Mouse (Mus musculus) heart, embryonic 14.5 days (tissue): ENCODE results near the gene Gps1. TPM values are rescaled to one million over a fixed set of nuclear protein-coding genes. Genes with fewer than 3 reads are reported as not detected.
"Not testable (repeated sequence)": the region's sequence is repeated elsewhere in the genome, so short reads cannot be mapped to it uniquely, and the experiment has no call there.

Experiments used
- ATAC-seq: fragments of 200-750 bp; cut with Nextera tagmentation; 2 replicates; pipeline ENCODE4 v1.8.0; 2017; ENCODE audit warnings: low read depth, moderate TSS enrichment; ENCODE audit not compliant: insufficient number of reproducible peaks, insufficient read depth, low FRiP score
- H3K27ac ChIP-seq, 2 experiments: fragments of 200-500 bp in 1 of 2; fragments of 300-500 bp in 1 of 2; sonication (generic) in 1 of 2; replicated peaks in 1 of 2; 2 replicates each; pipeline ENCODE4 v1.5.1; 2012 to 2014; ENCODE audit warnings: low read depth in 2 of 2, low read length in 2 of 2, control low read depth in 1 of 2, mild to moderate bottlenecking in 1 of 2, mixed read lengths in 1 of 2; ENCODE audit not compliant: control insufficient read depth in 1 of 2, insufficient read depth in 1 of 2
- H3K27me3 ChIP-seq: fragments of 300-500 bp; sonication (generic); 2 replicates; pipeline ENCODE4 v1.6.1; 2014; ENCODE audit warnings: mild to moderate bottlenecking, low read length, control low read depth; ENCODE audit not compliant: control insufficient read depth, insufficient read depth
- H3K36me3 ChIP-seq: fragments of 300-500 bp; sonication (generic); 2 replicates; pipeline ENCODE4 v1.6.1; 2014; ENCODE audit warnings: mild to moderate bottlenecking, control low read depth, low read length, mixed read lengths; ENCODE audit not compliant: control insufficient read depth, insufficient read depth
- H3K4me1 ChIP-seq, 2 experiments: fragments of 200-500 bp in 1 of 2; fragments of 300-500 bp in 1 of 2; sonication (generic) in 1 of 2; 2 replicates each; pipeline ENCODE4 v1.6.1; 2012 to 2014; ENCODE audit warnings: low read length in 2 of 2, control low read depth in 1 of 2, mixed read lengths in 1 of 2; ENCODE audit not compliant: control insufficient read depth in 2 of 2, insufficient read depth in 2 of 2
- H3K4me2 ChIP-seq: fragments of 300-500 bp; sonication (generic); 2 replicates; pipeline ENCODE4 v1.6.1; 2014; ENCODE audit warnings: mild to moderate bottlenecking, low read length
- H3K4me3 ChIP-seq, 2 experiments: fragments of 200-500 bp in 1 of 2; fragments of 300-500 bp in 1 of 2; sonication (generic) in 1 of 2; 2 replicates each; pipeline ENCODE4 v1.5.1; 2012 to 2014; ENCODE audit warnings: low read length in 2 of 2, mild to moderate bottlenecking in 2 of 2, control low read depth in 1 of 2, low read depth in 1 of 2, moderate library complexity in 1 of 2; ENCODE audit not compliant: control insufficient read depth in 1 of 2, insufficient read depth in 1 of 2
- H3K9ac ChIP-seq: fragments of 300-500 bp; sonication (generic); 2 replicates; pipeline ENCODE4 v1.6.1; 2014; ENCODE audit warnings: mild to moderate bottlenecking, low read length
- H3K9me3 ChIP-seq: fragments of 300-500 bp; sonication (generic); 2 replicates; pipeline ENCODE4 v1.6.1; 2016; ENCODE audit warnings: low read length, control low read depth; ENCODE audit not compliant: control insufficient read depth
- WGBS: fragments of 180-500 bp; shearing (Covaris S2); extraction: QIAGEN DNeasy Blood & Tissue Kit; methylation state at CpG from one replicate; pipeline ENCODE4 v1.1.7; 2014; 5-methylcytosine and 5-hydroxymethylcytosine counted together
- polyA plus RNA-seq: library from polyadenylated mRNA; unstranded; fragments of >200 nt; fragmentation: Nextera tagmentation; extraction: Ambion mirVana; gene quantifications from 2 replicates; pipeline ENCODE4 v1.2.1, GENCODE M21; 2014

The Gps1 gene
- polyA plus RNA-seq, 1 experiment from 2014 or later = 151 TPM

- ATAC-seq = no peak
- Histone ChIP-seq H3K27ac (no peak overlapping the region), H3K4me3 (no peak overlapping the region), H3K4me1 (peaks cover 17 to 22% of the 10 kb centered on the region in 2 experiments), H3K36me3 (no peaks in the 10 kb centered on the region), H3K4me2 (no peak overlapping the region), H3K27me3 (no peaks in the 10 kb centered on the region), H3K9ac (no peak overlapping the region), H3K9me3 (no peaks in the 10 kb centered on the region)
- 84% methylated on average over 10 of the region's 10 CpGs for WGBS
These were observed 45.9 kb downstream of the Gps1 start for GRCm38 (mm10) chr11:120829757-120830532.

GRCm38 (mm10) chr11:120830686-120831085, 46.6 kb downstream of the Gps1 start:
- no peaks in the 10 kb centered on the region for H3K36me3 ChIP-seq
- H3K4me1 ChIP-seq = peaks cover 10 to 15% of the 10 kb centered on the region in 2 experiments
- H3K4me3 ChIP-seq = no peak overlapping the region
- H3K9ac ChIP-seq = no peak overlapping the region
- WGBS = 82% methylated on average over 12 of the region's 12 CpGs
- H3K27me3 ChIP-seq = no peaks in the 10 kb centered on the region
- no peak overlapping the region for H3K4me2 ChIP-seq
- ATAC-seq = no peak
- no peaks in the 10 kb centered on the region for H3K9me3 ChIP-seq
- no peak overlapping the region for H3K27ac ChIP-seq

- Histone ChIP-seq H3K4me2 (no peak overlapping the region), H3K36me3 (no peaks in the 10 kb centered on the region), H3K27ac (no peak overlapping the region), H3K4me3 (no peak overlapping the region), H3K27me3 (no peaks in the 10 kb centered on the region), H3K9ac (no peak overlapping the region), H3K9me3 (no peaks in the 10 kb centered on the region), H3K4me1 (peaks cover 10 to 14% of the 10 kb centered on the region in 2 experiments)
- WGBS = 86% methylated on average over 3 of the region's 3 CpGs
- ATAC-seq = no peak
These were observed 47.8 kb downstream of the Gps1 start for GRCm38 (mm10) chr11:120831659-120832440.

- H3K9ac ChIP-seq, H3K36me3 ChIP-seq, H3K9me3 ChIP-seq, ATAC-seq, H3K27me3 ChIP-seq, H3K4me2 ChIP-seq, H3K4me3 ChIP-seq: not testable (repeated sequence)
- 90% methylated on average over 5 of the region's 5 CpGs for WGBS
- Histone ChIP-seq H3K4me1 (peaks cover 10 to 14% of the 10 kb centered on the region in 2 experiments), H3K27ac (peak overlapping the region in 1 of 2 experiments; percentile 21; a peak in 1 of 4 replicates)
These were observed 48.9 kb downstream of the Gps1 start for GRCm38 (mm10) chr11:120832962-120833361.

- 26% methylated on average over 8 of the region's 8 CpGs for WGBS
- no peaks in the 10 kb centered on the region for H3K27me3 ChIP-seq
- no peak for ATAC-seq
These were observed 49.6 kb downstream of the Gps1 start for GRCm38 (mm10) chr11:120833555-120834280.

More at GRCm38 (mm10) chr11:120833555-120834280, 49.6 kb downstream of the Gps1 start:
- Histone ChIP-seq H3K4me2 (no peak overlapping the region), H3K9ac (0 out of 2 replicates have a peak overlapping the region, but pooled peaks have one; percentile 1), H3K36me3 (no peaks in the 10 kb centered on the region), H3K27ac (peak overlapping the region; percentile 21 to 25; a peak in 3 of 4 replicates), H3K4me3 (no peak overlapping the region), H3K4me1 (peaks cover 10 to 21% of the 10 kb centered on the region in 2 experiments), H3K9me3 (no peaks in the 10 kb centered on the region)

Other genes starting within 250 kb of the Gps1 start
- gene Mcrip1, start 234.5 kb upstream of the Gps1 start, polyA plus RNA-seq = 153 and 158 TPM in 2 replicates
- not detected in 2 replicates for gene Ppp1r27, start 233.1 kb upstream of the Gps1 start, polyA plus RNA-seq
- 431 and 451 TPM in 2 replicates for gene P4hb, start 211.0 kb upstream of the Gps1 start, polyA plus RNA-seq
- 360 and 367 TPM in 2 replicates for gene Arhgdia, start 202.6 kb upstream of the Gps1 start, polyA plus RNA-seq
- 251 and 254 TPM in 2 replicates for gene Alyref, start 185.9 kb upstream of the Gps1 start, polyA plus RNA-seq
- 223 and 251 TPM in 2 replicates for gene Anapc11, start 185.9 kb upstream of the Gps1 start, polyA plus RNA-seq
- 17.5 and 18.9 TPM in 2 replicates for gene Npb, start 175.8 kb upstream of the Gps1 start, polyA plus RNA-seq
- gene Pcyt2, start 166.3 kb upstream of the Gps1 start, polyA plus RNA-seq = 72.0 and 73.2 TPM in 2 replicates
- 17.6 and 18.5 TPM in 2 replicates for gene Sirt7, start 159.0 kb upstream of the Gps1 start, polyA plus RNA-seq
- gene Mafg, start 150.7 kb upstream of the Gps1 start, polyA plus RNA-seq = 16.6 and 18.1 TPM in 2 replicates
- 17.1 and 22.3 TPM in 2 replicates for gene Pycr1, start 140.5 kb upstream of the Gps1 start, polyA plus RNA-seq
- 19.4 and 19.5 TPM in 2 replicates for gene Myadml2, start 136.1 kb upstream of the Gps1 start, polyA plus RNA-seq
- 1.1 and 1.6 TPM in 2 replicates for gene Notum, start 123.1 kb upstream of the Gps1 start, polyA plus RNA-seq
- 96.6 and 106 TPM in 2 replicates for gene Aspscr1, start 111.3 kb upstream of the Gps1 start, polyA plus RNA-seq
- 109 and 135 TPM in 2 replicates for gene Cenpx, start 70.5 kb upstream of the Gps1 start, polyA plus RNA-seq
- gene Lrrc45, start 70.3 kb upstream of the Gps1 start, polyA plus RNA-seq = 16.9 and 23.7 TPM in 2 replicates
- 0.69 and 1.9 TPM in 2 replicates for gene Rac3, start 62.8 kb upstream of the Gps1 start, polyA plus RNA-seq
- 7.7 and 11.9 TPM in 2 replicates for gene Dcxr, start 57.0 kb upstream of the Gps1 start, polyA plus RNA-seq
- 1.7 and 4.7 TPM in 2 replicates for gene Cbr2, start 52.2 kb upstream of the Gps1 start, polyA plus RNA-seq
- 1.9 and 2.9 TPM in 2 replicates for gene Hmga1b, start 21.5 kb upstream of the Gps1 start, polyA plus RNA-seq
- 16.0 and 16.7 TPM in 2 replicates for gene Rfng, start 65 bp upstream of the Gps1 start, polyA plus RNA-seq
- 43.6 and 44.5 TPM in 2 replicates for gene Dus1l, start 12.1 kb downstream of the Gps1 start, polyA plus RNA-seq
- gene Fasn, start 40.3 kb downstream of the Gps1 start, polyA plus RNA-seq = 29.6 and 32.0 TPM in 2 replicates
- gene Ccdc57, start 148.6 kb downstream of the Gps1 start, polyA plus RNA-seq = 4.2 and 4.8 TPM in 2 replicates
- gene Slc16a3, start 164.2 kb downstream of the Gps1 start, polyA plus RNA-seq = 82.5 and 111 TPM in 2 replicates
- gene Csnk1d, start 207.1 kb downstream of the Gps1 start, polyA plus RNA-seq = 45.1 and 45.6 TPM in 2 replicates